Mouse (Mus musculus) embryonic facial prominence, embryonic 13.5 days (tissue): ENCODE data around the gene Padi3. TPM values are rescaled to one million over a fixed set of nuclear protein-coding genes. Genes with fewer than 3 reads are reported as not detected.

Experiments
- ATAC-seq: fragments of 200-750 bp; cut with Nextera tagmentation; 2 replicates; pipeline ENCODE4 v1.8.0; 2017; ENCODE audit warnings: low read depth; ENCODE audit not compliant: insufficient number of reproducible peaks, insufficient read depth, low FRiP score, low TSS enrichment
- H3K27ac ChIP-seq: fragments of 300-500 bp; sonication (generic); 2 replicates; pipeline ENCODE4 v1.5.1; 2015; ENCODE audit warnings: moderate library complexity, mild to moderate bottlenecking, inconsistent platforms
- H3K27me3 ChIP-seq: fragments of 300-500 bp; sonication (generic); 2 replicates; pipeline ENCODE4 v1.6.1; 2015; ENCODE audit warnings: mild to moderate bottlenecking, inconsistent platforms
- H3K36me3 ChIP-seq: fragments of 300-500 bp; sonication (generic); 2 replicates; pipeline ENCODE4 v1.6.1; 2015; ENCODE audit warnings: mild to moderate bottlenecking, inconsistent platforms
- H3K4me1 ChIP-seq: fragments of 300-500 bp; sonication (generic); 2 replicates; pipeline ENCODE4 v1.6.1; 2015; ENCODE audit warnings: inconsistent platforms
- H3K4me2 ChIP-seq: fragments of 300-500 bp; sonication (generic); 2 replicates; pipeline ENCODE4 v1.6.1; 2015; ENCODE audit warnings: moderate library complexity, mild to moderate bottlenecking, inconsistent platforms
- H3K4me3 ChIP-seq: fragments of 300-500 bp; sonication (generic); 2 replicates; pipeline ENCODE4 v1.5.1; 2015; ENCODE audit warnings: mild to moderate bottlenecking, inconsistent platforms
- H3K9ac ChIP-seq: fragments of 300-500 bp; sonication (generic); 2 replicates; pipeline ENCODE4 v1.6.1; 2015; ENCODE audit warnings: mild to moderate bottlenecking, inconsistent platforms
- H3K9me3 ChIP-seq: fragments of 300-500 bp; sonication (generic); 2 replicates; pipeline ENCODE4 v1.6.1; 2016; ENCODE audit warnings: inconsistent platforms
- WGBS: fragments of 180-500 bp; shearing (Covaris S2); methylation state at CpG from one replicate; pipeline ENCODE4 v1.1.7; 2015; ENCODE audit warnings: mixed read lengths; 5-methylcytosine and 5-hydroxymethylcytosine counted together
- polyA plus RNA-seq: library from polyadenylated mRNA; unstranded; fragments of >200 nt; fragmentation: Nextera tagmentation; extraction: Ambion mirVana; gene quantifications from 2 replicates; pipeline ENCODE4 v1.2.1, GENCODE M21; 2015

Gene Padi3
- polyA plus RNA-seq: 0.14 and 0.28 TPM in 2 replicates

- Histone ChIP-seq H3K27me3 (no peaks in the 10 kb centered on the region; the same call in 1 of the 2 replicates), H3K27ac (no peak within 1 kb of the TSS), H3K4me2 (no peak within 1 kb of the TSS), H3K36me3 (no peaks in the 10 kb centered on the region), H3K4me3 (no peak within 1 kb of the TSS), H3K9me3 (no peaks in the 10 kb centered on the region), H3K4me1 (peaks cover 28% of the 10 kb centered on the region), H3K9ac (no peak within 1 kb of the TSS)
- no peak for ATAC-seq
- 73% methylated on average over 15 of the region's 16 CpGs for WGBS
Observed at GRCm38 (mm10) chr4:140810458-140811260, at the start of gene Padi3. Padi3 (minus strand) TSS chr4:140810648.

- Histone ChIP-seq H3K4me3 (no peak overlapping the region), H3K36me3 (no peaks in the 10 kb centered on the region), H3K4me2 (no peak overlapping the region), H3K9ac (no peak overlapping the region), H3K9me3 (no peaks in the 10 kb centered on the region; the same call in 1 of the 2 replicates), H3K4me1 (0 out of 2 replicates have a peak, but pooled peaks cover 3% of the 10 kb centered on the region), H3K27ac (no peak overlapping the region), H3K27me3 (no peaks in the 10 kb centered on the region)
- WGBS: 79% methylated on average over 11 of the region's 11 CpGs
- no peak for ATAC-seq
Observed at GRCm38 (mm10) chr4:140859291-140859690, 48.8 kb upstream of the Padi3 start.

- Histone ChIP-seq H3K27ac (no peak overlapping the region), H3K4me1 (0 out of 2 replicates have a peak, but pooled peaks cover 3% of the 10 kb centered on the region), H3K9me3 (no peaks in the 10 kb centered on the region; the same call in 1 of the 2 replicates), H3K9ac (no peak overlapping the region), H3K36me3 (no peaks in the 10 kb centered on the region), H3K27me3 (no peaks in the 10 kb centered on the region), H3K4me2 (no peak overlapping the region), H3K4me3 (no peak overlapping the region)
- 81% methylated on average over 7 of the region's 7 CpGs for WGBS
- no peak for ATAC-seq
Observed at GRCm38 (mm10) chr4:140857813-140858212, 47.4 kb upstream of the Padi3 start.

GRCm38 (mm10) chr4:140857041-140857440, 46.6 kb upstream of the Padi3 start:
- H3K9ac ChIP-seq: no peak overlapping the region
- H3K9me3 ChIP-seq: no peaks in the 10 kb centered on the region; the same call in 1 of the 2 replicates
- ATAC-seq: no peak
- H3K4me2 ChIP-seq: no peak overlapping the region
- H3K4me3 ChIP-seq: no peak overlapping the region
- WGBS: 72% methylated on average over 5 of the region's 5 CpGs
- H3K27me3 ChIP-seq: no peaks in the 10 kb centered on the region
- H3K4me1 ChIP-seq: 0 out of 2 replicates have a peak, but pooled peaks cover 3% of the 10 kb centered on the region
- H3K27ac ChIP-seq: no peak overlapping the region
- no peaks in the 10 kb centered on the region for H3K36me3 ChIP-seq

- Histone ChIP-seq H3K4me3 (no peak overlapping the region), H3K9ac (no peak overlapping the region), H3K27me3 (no peaks in the 10 kb centered on the region), H3K36me3 (no peaks in the 10 kb centered on the region), H3K4me2 (no peak overlapping the region), H3K27ac (no peak overlapping the region), H3K4me1 (0 out of 2 replicates have a peak, but pooled peaks cover 3% of the 10 kb centered on the region), H3K9me3 (no peaks in the 10 kb centered on the region; the same call in 1 of the 2 replicates)
- ATAC-seq: no peak
- 89% methylated on average over 10 of the region's 10 CpGs for WGBS
Observed at GRCm38 (mm10) chr4:140855151-140855550, 44.7 kb upstream of the Padi3 start.

GRCm38 (mm10) chr4:140854455-140854864, 44.0 kb upstream of the Padi3 start:
- WGBS: 75% methylated on average over 10 of the region's 10 CpGs
- ATAC-seq: no peak
- Histone ChIP-seq H3K27ac (no peak overlapping the region), H3K9ac (no peak overlapping the region), H3K4me3 (no peak overlapping the region), H3K9me3 (no peaks in the 10 kb centered on the region; the same call in 1 of the 2 replicates), H3K4me2 (no peak overlapping the region), H3K27me3 (no peaks in the 10 kb centered on the region), H3K4me1 (0 out of 2 replicates have a peak, but pooled peaks cover 2% of the 10 kb centered on the region), H3K36me3 (no peaks in the 10 kb centered on the region)

GRCm38 (mm10) chr4:140853626-140854025, 43.2 kb upstream of the Padi3 start:
- Histone ChIP-seq H3K9ac (no peak overlapping the region), H3K36me3 (no peaks in the 10 kb centered on the region), H3K27ac (no peak overlapping the region), H3K4me2 (no peak overlapping the region), H3K27me3 (no peaks in the 10 kb centered on the region), H3K4me1 (no peaks in the 10 kb centered on the region), H3K9me3 (no peaks in the 10 kb centered on the region), H3K4me3 (no peak overlapping the region)
- WGBS: 57% methylated on average over 8 of the region's 8 CpGs
- ATAC-seq: no peak

GRCm38 (mm10) chr4:140849310-140849709, 38.9 kb upstream of the Padi3 start:
- no peak overlapping the region for H3K4me3 ChIP-seq
- H3K4me2 ChIP-seq: no peak overlapping the region
- no peak overlapping the region for H3K9ac ChIP-seq
- H3K27me3 ChIP-seq: no peaks in the 10 kb centered on the region
- H3K4me1 ChIP-seq: peaks cover 10% of the 10 kb centered on the region; the same call in 1 of the 2 replicates
- H3K36me3 ChIP-seq: no peaks in the 10 kb centered on the region
- H3K27ac ChIP-seq: no peak overlapping the region
- 78% methylated on average over 11 of the region's 11 CpGs for WGBS
- ATAC-seq: no peak
- no peaks in the 10 kb centered on the region for H3K9me3 ChIP-seq

- Histone ChIP-seq H3K27me3 (no peaks in the 10 kb centered on the region), H3K4me2 (no peak within 1 kb of the TSS), H3K9me3 (no peaks in the 10 kb centered on the region), H3K36me3 (no peaks in the 10 kb centered on the region), H3K9ac (0 out of 2 replicates have a peak within 1 kb of the TSS, but pooled peaks have one; percentile 16), H3K27ac (no peak within 1 kb of the TSS), H3K4me1 (peaks cover 10% of the 10 kb centered on the region; the same call in 1 of the 2 replicates), H3K4me3 (no peak within 1 kb of the TSS)
- no peak for ATAC-seq
- 60% methylated on average over 6 of the region's 6 CpGs for WGBS
Observed at GRCm38 (mm10) chr4:140845666-140846065, 35.2 kb upstream of the Padi3 start, which contains the start of gene Padi1. Padi1 (minus strand) TSS chr4:140845778.

- Histone ChIP-seq H3K36me3 (no peaks in the 10 kb centered on the region), H3K27ac (no peak overlapping the region), H3K27me3 (no peaks in the 10 kb centered on the region), H3K9me3 (no peaks in the 10 kb centered on the region), H3K9ac (no peak overlapping the region), H3K4me3 (no peak overlapping the region), H3K4me1 (peaks cover 10% of the 10 kb centered on the region; the same call in 1 of the 2 replicates), H3K4me2 (no peak overlapping the region)
- no peak for ATAC-seq
- 69% methylated on average over 4 of the region's 4 CpGs for WGBS
Observed at GRCm38 (mm10) chr4:140844991-140845390, 34.5 kb upstream of the Padi3 start.

GRCm38 (mm10) chr4:140843670-140844280, 33.3 kb upstream of the Padi3 start:
- H3K27ac ChIP-seq: 0 out of 2 replicates have a peak overlapping the region, but pooled peaks have one; percentile 16
- WGBS: 58% methylated on average over 15 of the region's 15 CpGs
- H3K4me2 ChIP-seq: no peak overlapping the region
- H3K36me3 ChIP-seq: no peaks in the 10 kb centered on the region
- no peak for ATAC-seq
- H3K4me3 ChIP-seq: no peak overlapping the region
- no peak overlapping the region for H3K9ac ChIP-seq
- no peaks in the 10 kb centered on the region for H3K9me3 ChIP-seq
- peaks cover 10% of the 10 kb centered on the region; the same call in 1 of the 2 replicates for H3K4me1 ChIP-seq
- H3K27me3 ChIP-seq: no peaks in the 10 kb centered on the region
